Mouse (Mus musculus) neural tube, embryonic 14.5 days (tissue): Measurements from ENCODE around the gene Mpv17. TPM values are rescaled to one million over a fixed set of nuclear protein-coding genes. Genes with fewer than 3 reads are reported as not detected.

ENCODE experiments used
- ATAC-seq: fragments of 200-750 bp; cut with Nextera tagmentation; 2 replicates; pipeline ENCODE4 v1.8.0; 2017; ENCODE audit warnings: low read depth, mild to moderate bottlenecking, moderate TSS enrichment, moderate library complexity
- H3K27ac ChIP-seq: fragments of 300-500 bp; sonication (generic); 2 replicates; pipeline ENCODE4 v1.5.1; 2014; ENCODE audit warnings: low read depth, mild to moderate bottlenecking, control low read depth, low read length, moderate library complexity, mixed read lengths
- H3K27me3 ChIP-seq: fragments of 300-500 bp; sonication (generic); 2 replicates; pipeline ENCODE4 v1.6.1; 2014; ENCODE audit warnings: low read length; ENCODE audit not compliant: control insufficient read depth, insufficient read depth
- H3K36me3 ChIP-seq: fragments of 300-500 bp; sonication (generic); 2 replicates; pipeline ENCODE4 v1.6.1; 2014; ENCODE audit warnings: low read length, mixed read lengths; ENCODE audit not compliant: control insufficient read depth, insufficient read depth
- H3K4me1 ChIP-seq: fragments of 300-500 bp; sonication (generic); 2 replicates; pipeline ENCODE4 v1.6.1; 2014; ENCODE audit warnings: low read length; ENCODE audit not compliant: control insufficient read depth, insufficient read depth
- H3K4me2 ChIP-seq: fragments of 300-500 bp; sonication (generic); 2 replicates; pipeline ENCODE4 v1.6.1; 2014; ENCODE audit warnings: mild to moderate bottlenecking, low read depth, low read length, control low read depth
- H3K4me3 ChIP-seq: fragments of 300-500 bp; sonication (generic); 2 replicates; pipeline ENCODE4 v1.5.1; 2014; ENCODE audit warnings: low read depth, low read length, control low read depth, mixed read lengths
- H3K9ac ChIP-seq: fragments of 300-500 bp; sonication (generic); replicated peaks from 2 replicates; pipeline ENCODE4 v1.6.1; 2014; ENCODE audit warnings: low read depth, mild to moderate bottlenecking, control low read depth, low read length, mixed read lengths
- H3K9me3 ChIP-seq: fragments of 300-500 bp; sonication (generic); 2 replicates; pipeline ENCODE4 v1.6.1; 2016; ENCODE audit warnings: low read length; ENCODE audit not compliant: control insufficient read depth
- WGBS: fragments of 180-500 bp; shearing (Covaris S2); extraction: QIAGEN DNeasy Blood & Tissue Kit; methylation state at CpG from one replicate; pipeline ENCODE4 v1.1.7; 2014; 5-methylcytosine and 5-hydroxymethylcytosine counted together
- polyA plus RNA-seq: library from polyadenylated mRNA; unstranded; fragments of >200 nt; fragmentation: Nextera tagmentation; extraction: Ambion mirVana; gene quantifications from 2 replicates; pipeline ENCODE4 v1.2.1, GENCODE M21; 2014

Mpv17 gene
- polyA plus RNA-seq, 1 experiment from 2014 or later, result 58.3 TPM

DNA sequence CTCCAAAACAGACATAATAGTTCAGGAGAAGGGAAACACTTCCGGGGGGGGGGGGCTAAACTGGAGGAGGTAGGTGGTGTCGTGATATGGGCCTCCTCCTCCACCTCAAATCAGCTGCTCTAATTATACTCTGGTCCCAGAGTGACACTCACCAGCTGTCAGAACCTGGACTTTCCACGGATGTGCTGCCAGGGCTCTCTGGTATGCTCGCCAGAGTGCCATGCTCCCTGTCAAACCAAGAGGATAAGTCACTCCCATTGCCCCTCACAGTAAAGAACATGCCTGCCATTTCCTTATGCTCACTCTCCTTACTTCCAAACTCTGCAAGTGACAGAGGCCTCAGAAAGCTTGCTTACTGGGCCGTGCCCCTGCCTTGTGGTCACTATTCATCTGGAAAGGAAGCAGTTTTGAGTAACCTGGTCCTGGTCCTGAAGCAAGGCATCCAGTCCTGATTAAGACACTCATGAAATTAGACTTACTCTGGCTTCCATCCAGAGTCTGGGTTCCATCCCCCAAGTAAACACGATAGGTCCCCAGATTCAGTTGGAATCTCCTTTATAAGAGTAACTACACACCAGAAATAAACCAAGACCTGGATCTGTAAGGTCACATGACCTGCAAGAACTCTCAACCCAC is 417 bp downstream of the Mpv17 start:
- H3K4me3 ChIP-seq, result peak overlapping the region; percentile 51
- H3K4me1 ChIP-seq, result peaks cover 12% of the 10 kb centered on the region
- H3K27ac ChIP-seq, result no peak overlapping the region
- 44% methylated on average over 6 of the region's 6 CpGs for WGBS
- ATAC-seq, result peak; percentile 32
- peaks cover 22% of the 10 kb centered on the region for H3K36me3 ChIP-seq
- peak overlapping the region; percentile 67 for H3K4me2 ChIP-seq
- H3K9me3 ChIP-seq, result no peaks in the 10 kb centered on the region
- no peaks in the 10 kb centered on the region for H3K27me3 ChIP-seq
- peak overlapping the region; percentile 54 for H3K9ac ChIP-seq

DNA sequence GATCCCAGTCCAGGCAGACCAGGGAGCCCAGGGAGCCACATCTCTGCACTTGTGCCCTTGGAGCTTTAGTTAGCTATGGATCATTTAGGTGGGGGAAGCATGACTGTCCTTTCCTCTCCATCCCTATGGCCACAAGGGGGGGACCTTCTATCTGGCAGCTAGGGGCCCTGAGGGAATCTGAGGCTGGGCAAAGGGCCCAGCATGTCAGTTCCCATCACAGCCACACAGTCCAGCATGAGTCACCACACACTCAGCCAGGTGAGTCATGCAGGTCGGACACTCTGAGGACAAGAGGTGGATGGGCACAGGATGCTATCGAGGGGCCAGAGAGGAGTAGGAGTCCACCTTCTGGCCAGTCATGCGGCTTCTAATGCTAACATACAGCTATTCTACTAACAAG is 2.3 kb downstream of the Mpv17 start:
- Histone ChIP-seq H3K4me2 (no peak overlapping the region), H3K27ac (no peak overlapping the region), H3K36me3 (0 out of 2 replicates have a peak, but pooled peaks cover 5% of the 10 kb centered on the region), H3K27me3 (no peaks in the 10 kb centered on the region), H3K4me1 (peaks cover 12% of the 10 kb centered on the region), H3K4me3 (no peak overlapping the region), H3K9me3 (no peaks in the 10 kb centered on the region), H3K9ac (no peak overlapping the region)
- 90% methylated on average over 3 of the region's 3 CpGs for WGBS
- no peak for ATAC-seq

DNA sequence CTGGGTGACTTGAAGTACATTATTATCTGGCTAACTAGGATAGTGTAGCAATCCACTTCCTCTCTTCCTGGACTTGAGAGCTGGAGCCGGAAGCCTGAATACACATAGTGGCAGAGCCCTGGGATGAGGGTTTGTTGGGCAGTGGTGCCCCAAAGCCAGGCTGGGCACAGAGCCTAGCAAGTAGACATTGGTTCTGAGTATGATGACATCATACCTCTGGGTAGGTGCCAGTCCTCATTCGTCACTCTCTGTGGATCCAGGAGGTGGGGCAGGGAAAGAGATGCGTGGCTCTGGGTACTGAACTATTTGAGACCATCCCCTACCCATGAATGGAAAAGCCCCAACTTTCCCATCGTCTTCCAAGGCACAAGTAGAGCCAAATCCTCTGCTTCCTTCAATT is 4.3 kb downstream of the Mpv17 start:
- no peaks in the 10 kb centered on the region for H3K36me3 ChIP-seq
- H3K4me2 ChIP-seq, result no peak overlapping the region
- no peak overlapping the region for H3K27ac ChIP-seq
- H3K27me3 ChIP-seq, result no peaks in the 10 kb centered on the region
- ATAC-seq, result no peak
- WGBS, result 93% methylated on average over 4 of the region's 4 CpGs
- H3K9ac ChIP-seq, result no peak overlapping the region
- peaks cover 11% of the 10 kb centered on the region for H3K4me1 ChIP-seq
- H3K4me3 ChIP-seq, result no peak overlapping the region
- H3K9me3 ChIP-seq, result no peaks in the 10 kb centered on the region

DNA sequence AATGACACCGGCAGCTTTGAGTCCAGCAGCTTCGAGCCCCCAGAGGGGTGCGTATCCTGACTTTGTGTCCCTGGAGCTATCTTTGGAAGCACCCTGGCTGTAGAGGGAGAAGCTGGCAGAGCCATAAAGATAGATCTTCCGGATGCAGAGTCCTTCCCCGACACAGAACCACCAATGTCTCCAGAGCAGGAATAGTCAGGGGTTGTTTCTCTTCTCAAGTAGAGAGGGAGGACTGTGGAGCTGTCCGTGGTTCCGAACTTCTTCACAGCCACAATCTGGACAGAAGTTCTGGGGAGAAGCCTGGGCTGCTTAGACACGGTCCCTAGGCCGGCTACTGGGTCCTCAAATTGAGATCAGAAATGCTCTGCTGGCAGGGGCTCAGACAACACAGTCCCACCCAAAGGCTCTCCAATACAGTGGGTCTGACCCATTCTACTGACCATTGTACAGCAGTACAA is 15.1 kb downstream of the Mpv17 start:
- Histone ChIP-seq H3K9ac (no peak overlapping the region), H3K36me3 (no peaks in the 10 kb centered on the region), H3K9me3 (no peaks in the 10 kb centered on the region), H3K27ac (no peak overlapping the region), H3K4me1 (0 out of 2 replicates have a peak, but pooled peaks cover 3% of the 10 kb centered on the region), H3K4me2 (no peak overlapping the region; the same call in 1 of the 2 replicates), H3K4me3 (no peak overlapping the region), H3K27me3 (peaks cover 38% of the 10 kb centered on the region)
- 13% methylated on average over 9 of the region's 9 CpGs for WGBS
- ATAC-seq, result no peak

DNA sequence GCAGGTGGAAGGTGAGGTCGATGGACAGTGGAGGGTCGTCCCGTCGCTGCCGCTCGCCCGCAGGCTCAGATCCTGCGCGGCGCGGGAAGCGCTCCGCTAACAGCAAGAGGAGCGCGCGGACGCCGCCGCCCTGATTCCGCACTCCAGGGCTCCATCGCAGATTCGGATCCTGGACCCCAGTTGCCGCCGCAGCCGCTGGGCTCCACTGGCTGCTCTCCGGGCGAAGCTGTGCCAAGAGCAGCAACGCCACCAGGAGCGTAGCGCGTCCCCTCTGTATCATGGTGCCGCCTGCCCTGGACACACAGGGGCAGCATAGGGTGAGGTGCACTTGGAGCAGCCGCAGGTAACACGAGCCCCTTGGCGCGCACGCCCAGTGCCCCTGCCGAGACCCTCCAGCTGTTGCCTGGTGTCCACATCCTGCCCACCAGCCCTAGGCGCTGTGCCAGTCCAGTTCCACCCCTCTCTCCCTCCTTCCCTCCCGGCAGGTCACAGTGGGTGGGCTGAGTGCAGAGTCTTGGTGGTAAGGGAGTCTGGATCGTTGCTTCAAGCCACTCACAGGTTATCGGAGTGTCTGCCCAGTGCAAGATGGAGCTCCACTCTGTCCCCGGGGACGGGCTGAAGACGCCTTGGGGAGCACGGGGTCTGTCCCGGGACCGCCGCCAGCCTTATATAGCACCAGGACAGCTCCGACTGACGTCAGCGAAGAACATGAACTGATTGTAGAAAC is 15.6 kb downstream of the Mpv17 start, which contains the start of gene Ucn:
Gene Ucn (minus strand): TSS at position 589 of the 727 bp plus-strand sequence.
- ATAC-seq, result 0 out of 2 replicates have a peak, but pooled peaks have one; percentile 44
- Histone ChIP-seq H3K27me3 (peaks cover 41% of the 10 kb centered on the region), H3K36me3 (no peaks in the 10 kb centered on the region), H3K4me3 (peak within 1 kb of the TSS; percentile 22), H3K9me3 (no peaks in the 10 kb centered on the region), H3K4me1 (0 out of 2 replicates have a peak, but pooled peaks cover 3% of the 10 kb centered on the region), H3K4me2 (peak within 1 kb of the TSS; percentile 44), H3K27ac (no peak within 1 kb of the TSS), H3K9ac (no peak within 1 kb of the TSS; the same call in 1 of the 2 replicates)
- under 1% methylated on average over 52 of the region's 52 CpGs for WGBS

DNA sequence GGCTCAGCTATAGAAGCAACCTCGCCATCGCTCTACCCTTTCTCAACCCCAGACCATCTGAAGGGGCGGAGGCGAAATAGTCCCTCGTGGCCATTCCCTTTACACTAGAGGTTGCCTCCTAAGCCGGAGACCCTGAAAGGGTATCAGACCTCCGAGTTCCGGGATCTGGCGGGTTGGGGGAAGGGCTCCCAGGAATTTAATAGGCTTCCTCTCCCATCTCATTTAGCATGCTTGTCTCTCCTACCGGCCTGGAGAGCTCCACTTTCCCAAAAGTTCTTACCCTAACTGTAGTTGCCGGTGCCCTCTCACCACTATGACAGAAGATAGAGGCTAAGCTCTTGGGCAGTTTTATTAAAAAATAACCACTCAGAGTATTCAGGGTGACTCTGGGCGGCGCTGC is 16.4 kb downstream of the Mpv17 start:
- Histone ChIP-seq H3K9ac (no peak overlapping the region), H3K36me3 (no peaks in the 10 kb centered on the region), H3K27me3 (peaks cover 41% of the 10 kb centered on the region), H3K9me3 (no peaks in the 10 kb centered on the region), H3K27ac (no peak overlapping the region), H3K4me3 (peak overlapping the region; percentile 22), H3K4me2 (peak overlapping the region; percentile 44), H3K4me1 (0 out of 2 replicates have a peak, but pooled peaks cover 3% of the 10 kb centered on the region)
- under 1% methylated on average over 13 of the region's 13 CpGs for WGBS
- ATAC-seq, result no peak

DNA sequence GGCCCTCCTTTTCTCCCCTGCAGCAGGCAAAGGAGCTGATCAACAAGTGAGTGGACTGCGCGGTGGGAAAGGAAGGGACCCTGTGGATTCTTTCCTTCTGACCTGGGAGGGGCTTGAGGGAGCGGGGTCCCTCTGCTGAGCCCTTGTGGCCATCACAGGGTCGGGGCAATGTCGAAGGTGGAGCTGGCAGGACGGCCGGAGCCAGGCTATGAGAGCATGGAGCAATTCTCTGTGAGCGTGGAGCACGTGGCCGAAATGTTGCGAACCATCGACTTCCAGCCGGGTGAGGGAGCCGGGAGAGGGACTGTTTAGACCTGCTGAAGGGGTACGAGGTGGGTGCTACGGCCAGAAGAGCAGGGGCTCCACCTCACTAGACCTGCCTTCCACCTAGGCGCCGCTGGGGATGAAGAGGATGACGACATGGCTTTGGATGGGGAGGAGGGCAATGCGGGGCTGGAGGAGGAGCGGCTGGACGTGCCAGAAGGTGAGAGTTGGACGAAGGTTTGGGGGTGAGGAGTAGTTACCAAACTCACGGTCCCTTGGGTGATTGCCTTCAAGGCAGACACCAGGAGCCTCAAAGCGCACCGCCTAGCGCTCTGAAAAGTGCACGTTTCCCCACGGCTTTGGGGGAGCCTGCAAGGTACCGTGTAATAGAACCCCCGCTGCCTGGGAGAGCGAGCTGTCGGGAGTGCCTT is 17.2 kb downstream of the Mpv17 start:
- Histone ChIP-seq H3K27ac (no peak overlapping the region), H3K4me2 (peak overlapping the region; percentile 44; the same call in 1 of the 2 replicates), H3K4me1 (0 out of 2 replicates have a peak, but pooled peaks cover 3% of the 10 kb centered on the region), H3K9ac (no peak overlapping the region), H3K4me3 (peak overlapping the region; percentile 1; the same call in 1 of the 2 replicates), H3K27me3 (peaks cover 41% of the 10 kb centered on the region), H3K36me3 (no peaks in the 10 kb centered on the region), H3K9me3 (no peaks in the 10 kb centered on the region)
- ATAC-seq, result peak; percentile 20; the same call in 1 of the 2 replicates
- WGBS, result under 1% methylated on average over 33 of the region's 33 CpGs

DNA sequence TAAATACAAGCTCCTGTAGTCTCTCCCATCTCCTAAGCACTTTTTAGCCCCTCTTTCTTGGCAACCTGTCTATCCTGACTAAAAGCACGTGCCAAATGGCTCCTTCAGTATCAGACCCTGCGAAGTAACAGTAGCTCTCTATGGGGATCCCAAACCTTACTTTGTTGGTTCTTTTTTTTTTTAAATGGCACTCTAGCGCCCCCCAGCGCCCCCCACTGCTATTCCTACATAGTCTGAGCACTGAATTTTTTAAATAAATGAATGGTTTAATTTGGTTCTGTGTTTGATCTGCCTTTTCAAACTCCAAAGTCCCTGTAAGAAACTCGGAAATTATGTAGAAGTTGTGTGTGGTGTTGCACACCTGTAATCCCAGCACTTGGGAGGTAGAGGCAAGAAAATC is 28.0 kb downstream of the Mpv17 start:
- H3K27ac ChIP-seq, result no peak overlapping the region
- H3K36me3 ChIP-seq, result no peaks in the 10 kb centered on the region
- 38% methylated on average over 5 of the region's 5 CpGs for WGBS
- H3K4me3 ChIP-seq, result no peak overlapping the region
- H3K9ac ChIP-seq, result no peak overlapping the region
- ATAC-seq, result no peak
- H3K4me2 ChIP-seq, result no peak overlapping the region
- no peaks in the 10 kb centered on the region for H3K4me1 ChIP-seq
- no peaks in the 10 kb centered on the region for H3K9me3 ChIP-seq
- H3K27me3 ChIP-seq, result no peaks in the 10 kb centered on the region
